Mouse (Mus musculus) hindbrain, embryonic 13.5 days (tissue): ENCODE data around the gene Bpifb1. TPM values are rescaled to one million over a fixed set of nuclear protein-coding genes. Genes with fewer than 3 reads are reported as not detected.
A peak's percentile ranks its signal among the peaks of the same experiment; 100 is the strongest.
"Not testable (repeated sequence)": the region's sequence is repeated elsewhere in the genome, so short reads cannot be mapped to it uniquely, and the experiment has no call there.

Source experiments
- ATAC-seq: fragments of 200-750 bp; cut with Nextera tagmentation; 2 replicates; pipeline ENCODE4 v1.8.0; 2017; ENCODE audit warnings: moderate TSS enrichment; ENCODE audit not compliant: low FRiP score
- H3K27ac ChIP-seq: fragments of 300-500 bp; sonication (generic); 2 replicates; pipeline ENCODE4 v1.5.1; 2015; ENCODE audit warnings: inconsistent platforms, mild to moderate bottlenecking, moderate library complexity
- H3K27me3 ChIP-seq: fragments of 300-500 bp; sonication (generic); 2 replicates; pipeline ENCODE4 v1.6.1; 2015; ENCODE audit warnings: mild to moderate bottlenecking, inconsistent platforms
- H3K36me3 ChIP-seq: fragments of 300-500 bp; sonication (generic); 2 replicates; pipeline ENCODE4 v1.6.1; 2015; ENCODE audit warnings: mild to moderate bottlenecking, inconsistent platforms
- H3K4me1 ChIP-seq: fragments of 300-500 bp; sonication (generic); replicated peaks from 2 replicates; pipeline ENCODE4 v1.6.1; 2015; ENCODE audit warnings: inconsistent platforms
- H3K4me2 ChIP-seq: fragments of 300-500 bp; sonication (generic); 2 replicates; pipeline ENCODE4 v1.6.1; 2015; ENCODE audit warnings: inconsistent platforms, mild to moderate bottlenecking, moderate library complexity
- H3K4me3 ChIP-seq: fragments of 300-500 bp; sonication (generic); 2 replicates; pipeline ENCODE4 v1.5.1; 2015; ENCODE audit warnings: mild to moderate bottlenecking, inconsistent platforms
- H3K9ac ChIP-seq: fragments of 300-500 bp; sonication (generic); 2 replicates; pipeline ENCODE4 v1.6.1; 2015; ENCODE audit warnings: mild to moderate bottlenecking, inconsistent platforms
- H3K9me3 ChIP-seq: fragments of 300-500 bp; sonication (generic); 2 replicates; pipeline ENCODE4 v1.6.1; 2016; ENCODE audit warnings: inconsistent platforms
- WGBS: fragments of 180-500 bp; shearing (Covaris S2); methylation state at CpG from one replicate; pipeline ENCODE4 v1.1.7; 2015; 5-methylcytosine and 5-hydroxymethylcytosine counted together
- polyA plus RNA-seq: library from polyadenylated mRNA; unstranded; fragments of >200 nt; fragmentation: Nextera tagmentation; extraction: Ambion mirVana; gene quantifications from 2 replicates; pipeline ENCODE4 v1.2.1, GENCODE M21; 2015

Gene Bpifb1
- polyA plus RNA-seq, 1 experiment from 2014 or later, result not detected

DNA sequence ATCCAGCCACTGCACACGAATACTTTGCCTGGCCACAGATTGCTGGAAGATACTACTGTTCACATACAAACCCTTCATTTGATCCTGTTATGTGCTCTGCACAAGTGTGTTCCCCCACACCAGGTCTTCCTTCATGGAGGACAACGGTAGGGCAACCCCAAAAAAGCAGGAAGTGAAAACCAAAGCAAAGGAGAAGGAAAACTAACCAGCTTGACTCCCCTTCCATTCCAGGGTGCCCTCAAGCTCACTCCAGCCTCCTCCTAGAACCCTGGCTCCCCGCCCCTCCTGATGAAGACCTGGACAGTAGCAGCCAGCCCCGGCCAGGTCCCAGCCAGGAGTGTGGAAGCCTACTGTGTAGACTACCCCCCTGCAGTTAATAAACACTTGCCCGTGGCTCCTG, 29.3 kb downstream of the Bpifb1 start:
- 88% methylated on average over 5 of the region's 5 CpGs for WGBS
- H3K4me1 ChIP-seq, result peaks cover 15% of the 10 kb centered on the region
- no peaks in the 10 kb centered on the region for H3K36me3 ChIP-seq
- no peaks in the 10 kb centered on the region for H3K27me3 ChIP-seq
- H3K4me2 ChIP-seq, result no peak overlapping the region
- no peak overlapping the region for H3K4me3 ChIP-seq
- no peaks in the 10 kb centered on the region for H3K9me3 ChIP-seq
- no peak overlapping the region for H3K27ac ChIP-seq
- H3K9ac ChIP-seq, result no peak overlapping the region
- no peak for ATAC-seq

DNA sequence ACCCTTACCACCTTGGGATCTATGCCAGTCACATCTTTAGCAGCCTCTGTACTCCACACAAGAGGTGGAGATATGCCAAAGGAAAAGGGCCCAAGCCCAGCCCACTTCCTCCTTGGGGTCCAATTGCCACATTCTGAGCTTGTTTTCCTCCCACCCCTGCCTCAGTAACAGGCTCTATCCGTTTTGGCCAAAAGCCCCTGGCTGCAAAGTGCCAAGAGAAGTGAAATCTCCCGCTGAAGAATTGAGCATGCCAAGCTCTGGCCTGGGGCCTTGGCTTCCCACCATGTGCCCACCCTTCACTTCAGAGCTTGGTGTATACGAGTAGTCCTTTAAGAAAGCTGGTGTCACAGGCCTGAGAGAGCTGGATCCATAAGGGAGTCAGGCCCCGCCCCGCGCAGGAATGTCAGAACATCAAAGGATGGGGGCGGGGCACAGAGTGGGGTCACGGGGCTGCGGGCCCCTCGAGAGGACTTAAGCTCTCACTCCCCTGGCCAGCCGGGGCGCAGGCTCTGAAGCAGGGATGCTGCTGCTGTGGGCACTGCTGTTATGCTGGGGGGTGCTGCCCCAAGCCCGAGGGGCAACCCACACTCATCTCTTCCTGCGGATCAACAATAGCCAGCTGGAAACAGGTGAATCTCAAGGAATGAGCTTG, 32.8 kb downstream of the Bpifb1 start, which contains the start of gene Bpifb5:
Bpifb5 (plus strand) TSS at position 478 of the 652 bp plus-strand sequence.
- no peak within 1 kb of the TSS for H3K4me3 ChIP-seq
- no peaks in the 10 kb centered on the region for H3K36me3 ChIP-seq
- no peaks in the 10 kb centered on the region for H3K9me3 ChIP-seq
- no peaks in the 10 kb centered on the region for H3K27me3 ChIP-seq
- peaks cover 15% of the 10 kb centered on the region for H3K4me1 ChIP-seq
- peak within 1 kb of the TSS; percentile 27 for H3K4me2 ChIP-seq
- peak; percentile 81 for ATAC-seq
- 4% methylated on average over 14 of the region's 14 CpGs for WGBS
- 0 out of 2 replicates have a peak within 1 kb of the TSS, but pooled peaks have one; percentile 43 for H3K9ac ChIP-seq
- H3K27ac ChIP-seq, result peak within 1 kb of the TSS; percentile 44

DNA sequence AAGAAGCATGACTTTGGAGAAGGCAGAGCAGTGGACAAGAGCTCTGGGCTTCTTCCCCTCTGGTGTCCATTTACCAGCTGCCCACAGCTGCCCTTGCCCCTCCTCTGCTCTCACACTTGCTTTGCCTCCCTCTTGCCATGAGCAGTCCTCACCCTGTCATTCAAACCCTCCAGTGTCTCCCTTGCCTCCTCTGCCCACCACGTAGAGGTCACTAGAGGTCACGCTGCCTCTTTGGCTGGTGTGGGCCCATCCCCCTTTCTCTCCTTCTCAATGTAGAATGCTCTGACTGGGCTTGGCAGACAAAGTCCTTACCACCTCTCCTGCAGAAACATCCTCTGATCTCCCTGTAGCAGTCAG, 33.3 kb downstream of the Bpifb1 start:
- 0% methylated on average over 2 of the region's 2 CpGs for WGBS
- no peaks in the 10 kb centered on the region for H3K36me3 ChIP-seq
- H3K4me1 ChIP-seq, result peaks cover 15% of the 10 kb centered on the region
- H3K9ac ChIP-seq, result 0 out of 2 replicates have a peak overlapping the region, but pooled peaks have one; percentile 43
- H3K9me3 ChIP-seq, result no peaks in the 10 kb centered on the region
- no peak overlapping the region for H3K4me3 ChIP-seq
- ATAC-seq, result no peak; the same call in 1 of the 2 replicates
- no peaks in the 10 kb centered on the region for H3K27me3 ChIP-seq
- H3K27ac ChIP-seq, result peak overlapping the region; percentile 44
- no peak overlapping the region for H3K4me2 ChIP-seq

DNA sequence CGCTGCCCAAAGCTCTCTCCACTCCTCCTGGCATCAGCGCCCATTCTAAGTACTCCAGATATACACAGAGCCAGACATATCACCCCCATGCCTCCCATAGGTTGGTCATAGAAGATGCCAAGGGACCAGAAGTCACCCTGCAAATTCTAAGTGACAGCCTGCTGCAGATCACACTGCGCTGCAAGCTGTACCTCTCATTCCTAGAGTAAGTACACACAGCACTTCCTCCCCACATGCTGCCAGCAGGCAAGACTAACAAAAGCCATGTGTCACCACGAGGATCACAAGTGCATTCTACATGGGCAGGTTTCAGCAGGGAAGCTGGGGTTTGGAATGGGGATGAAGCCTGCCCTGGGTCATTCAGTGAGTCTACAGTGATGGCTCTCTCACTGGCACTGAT, 36.4 kb downstream of the Bpifb1 start:
- no peaks in the 10 kb centered on the region for H3K9me3 ChIP-seq
- 75% methylated on average over 4 of the region's 4 CpGs for WGBS
- H3K27me3 ChIP-seq, result no peaks in the 10 kb centered on the region
- H3K4me1 ChIP-seq, result peaks cover 18% of the 10 kb centered on the region
- H3K36me3 ChIP-seq, result no peaks in the 10 kb centered on the region
- H3K4me2 ChIP-seq, result no peak overlapping the region
- H3K27ac ChIP-seq, result no peak overlapping the region
- no peak overlapping the region for H3K9ac ChIP-seq
- no peak overlapping the region for H3K4me3 ChIP-seq
- no peak for ATAC-seq

DNA sequence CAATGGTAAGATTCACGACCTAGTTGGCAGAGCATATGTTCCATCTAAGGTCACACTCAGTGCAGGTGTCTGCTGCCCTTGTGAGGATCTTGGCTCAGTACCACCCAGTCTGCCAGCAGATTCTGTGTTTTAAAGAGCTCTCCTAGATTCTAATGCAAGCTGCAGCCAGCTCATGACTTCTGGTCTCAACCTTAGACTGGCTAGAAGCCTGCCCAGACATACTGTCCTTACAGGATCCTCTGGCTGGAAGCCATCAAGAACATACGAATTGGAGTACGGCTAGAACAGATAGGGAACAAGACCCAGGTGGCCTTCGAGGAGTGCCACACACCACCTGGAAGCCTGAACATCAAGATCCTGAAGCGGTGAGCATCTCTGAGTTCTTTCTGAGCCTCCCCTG, 37.2 kb downstream of the Bpifb1 start:
- no peak overlapping the region for H3K4me3 ChIP-seq
- H3K9me3 ChIP-seq, result no peaks in the 10 kb centered on the region
- no peaks in the 10 kb centered on the region for H3K27me3 ChIP-seq
- H3K4me2 ChIP-seq, result no peak overlapping the region
- WGBS, result 88% methylated on average over 5 of the region's 5 CpGs
- no peak for ATAC-seq
- H3K27ac ChIP-seq, result no peak overlapping the region
- H3K36me3 ChIP-seq, result no peaks in the 10 kb centered on the region
- H3K9ac ChIP-seq, result no peak overlapping the region
- H3K4me1 ChIP-seq, result peaks cover 18% of the 10 kb centered on the region

DNA sequence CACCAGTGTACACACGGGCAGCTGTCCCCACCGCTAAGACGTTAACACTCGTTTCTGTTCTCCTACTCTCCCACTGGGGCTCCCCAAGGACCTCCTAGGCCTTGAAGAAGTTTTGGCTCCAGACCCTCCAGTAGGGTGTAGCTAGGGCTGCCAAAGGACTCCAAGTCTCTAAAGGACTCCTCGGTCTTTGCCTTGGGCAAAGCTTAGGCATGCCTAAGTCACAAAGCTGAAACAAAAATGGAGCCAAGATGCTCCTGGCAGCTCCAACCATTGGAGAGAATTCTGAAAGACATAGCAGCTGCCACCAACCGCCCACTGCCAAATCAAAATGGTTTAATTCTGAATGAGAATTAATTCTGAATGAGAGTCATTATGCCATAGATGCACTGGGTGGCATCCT, 42.8 kb downstream of the Bpifb1 start:
- H3K9me3 ChIP-seq, result no peaks in the 10 kb centered on the region
- no peak overlapping the region for H3K27ac ChIP-seq
- H3K9ac ChIP-seq, result no peak overlapping the region
- H3K4me1 ChIP-seq, result peaks cover 6% of the 10 kb centered on the region; the same call in 1 of the 2 replicates
- no peak overlapping the region for H3K4me3 ChIP-seq
- WGBS, result 84% methylated on average over 6 of the region's 6 CpGs
- ATAC-seq, result no peak
- H3K4me2 ChIP-seq, result no peak overlapping the region
- no peaks in the 10 kb centered on the region for H3K36me3 ChIP-seq
- H3K27me3 ChIP-seq, result no peaks in the 10 kb centered on the region

DNA sequence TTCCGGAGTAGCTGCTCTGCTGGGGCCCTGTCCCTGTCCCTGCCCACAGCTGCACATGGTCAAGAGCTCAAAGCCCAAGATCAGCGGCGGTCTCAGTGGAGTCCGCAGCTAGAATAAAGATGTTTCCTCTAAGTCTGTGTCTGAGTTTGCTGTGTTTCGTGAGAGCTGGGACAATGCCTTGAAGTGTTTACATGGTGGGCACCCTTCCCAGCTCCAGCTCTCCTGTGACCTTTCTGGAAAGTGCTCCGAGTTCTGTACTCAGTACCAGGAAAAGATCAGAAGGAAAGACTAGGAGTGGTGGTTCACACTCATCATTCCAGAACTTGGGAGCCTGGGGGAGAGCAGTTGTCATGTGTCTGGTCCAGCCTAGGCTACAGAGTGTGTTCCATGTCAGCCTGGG, 50.2 kb downstream of the Bpifb1 start:
- Histone ChIP-seq H3K36me3 (no peaks in the 10 kb centered on the region), H3K4me2 (no peak overlapping the region), H3K9ac (no peak overlapping the region), H3K4me3 (no peak overlapping the region), H3K27ac (no peak overlapping the region), H3K4me1 (no peaks in the 10 kb centered on the region), H3K9me3 (no peaks in the 10 kb centered on the region), H3K27me3 (no peaks in the 10 kb centered on the region)
- ATAC-seq, result no peak
- 93% methylated on average over 6 of the region's 6 CpGs for WGBS

DNA sequence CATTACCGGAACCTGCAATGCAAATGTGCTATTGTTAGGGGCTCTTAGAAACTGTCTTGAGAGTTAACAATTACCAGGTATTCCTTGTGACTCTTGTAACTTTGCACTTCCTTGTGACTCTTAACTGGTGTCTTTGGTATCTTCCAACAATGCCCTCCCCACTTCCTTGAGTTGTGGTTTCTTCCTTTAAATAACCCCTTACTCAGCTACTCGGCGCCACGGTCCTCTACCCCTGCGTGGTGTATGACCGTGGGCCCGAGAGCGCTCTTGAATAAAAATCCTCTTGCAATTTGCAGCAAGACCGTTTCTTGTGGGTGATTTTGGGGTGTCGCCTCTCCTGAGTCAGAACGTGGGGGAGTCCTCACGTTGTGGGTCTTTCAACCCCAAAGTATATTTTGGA, 52.1 kb downstream of the Bpifb1 start:
- not testable (repeated sequence) for H3K27me3 ChIP-seq, H3K9me3 ChIP-seq, H3K4me3 ChIP-seq, H3K27ac ChIP-seq, H3K36me3 ChIP-seq, H3K4me1 ChIP-seq, H3K9ac ChIP-seq, H3K4me2 ChIP-seq, ATAC-seq
- WGBS, result 96% methylated on average over 11 of the region's 12 CpGs

DNA sequence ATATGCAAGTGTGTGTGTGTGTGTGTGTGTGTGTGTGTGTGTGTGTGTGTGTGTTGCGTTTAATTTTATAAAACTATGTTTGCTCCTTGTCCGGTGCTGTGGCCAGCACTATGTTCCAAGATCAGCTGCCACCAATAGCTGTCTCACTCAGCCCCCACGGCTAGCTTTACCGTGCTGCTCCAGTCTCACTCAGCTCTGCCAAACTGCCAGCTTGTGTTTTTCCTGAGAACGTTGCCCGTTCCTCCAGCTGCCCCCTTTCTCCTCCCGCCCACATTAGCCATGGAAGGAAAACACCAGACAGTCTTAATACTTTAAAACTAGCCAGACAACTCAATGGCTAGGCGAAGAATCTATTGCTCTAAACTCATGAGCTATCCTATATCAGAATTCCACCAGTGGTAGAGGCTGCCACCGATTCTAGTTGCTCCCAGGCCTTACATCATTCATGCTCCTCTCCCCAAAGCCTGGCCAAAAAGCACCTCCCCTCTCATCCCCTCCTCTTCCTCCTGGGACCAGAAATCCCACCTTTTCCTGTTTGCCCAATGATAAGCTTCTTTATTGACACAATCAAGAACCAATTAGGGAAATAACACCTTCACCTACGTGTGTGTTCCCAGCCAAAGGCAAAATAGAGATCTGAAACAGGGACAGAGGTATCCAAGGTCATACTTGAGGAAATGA, 52.9 kb downstream of the Bpifb1 start:
- ATAC-seq, result no peak
- no peaks in the 10 kb centered on the region for H3K27me3 ChIP-seq
- no peaks in the 10 kb centered on the region for H3K36me3 ChIP-seq
- no peaks in the 10 kb centered on the region for H3K4me1 ChIP-seq
- H3K9me3 ChIP-seq, result no peaks in the 10 kb centered on the region
- 92% methylated on average over 10 of the region's 10 CpGs for WGBS
- H3K4me2 ChIP-seq, result no peak overlapping the region
- H3K9ac ChIP-seq, result no peak overlapping the region
- H3K27ac ChIP-seq, result no peak overlapping the region
- no peak overlapping the region for H3K4me3 ChIP-seq

DNA sequence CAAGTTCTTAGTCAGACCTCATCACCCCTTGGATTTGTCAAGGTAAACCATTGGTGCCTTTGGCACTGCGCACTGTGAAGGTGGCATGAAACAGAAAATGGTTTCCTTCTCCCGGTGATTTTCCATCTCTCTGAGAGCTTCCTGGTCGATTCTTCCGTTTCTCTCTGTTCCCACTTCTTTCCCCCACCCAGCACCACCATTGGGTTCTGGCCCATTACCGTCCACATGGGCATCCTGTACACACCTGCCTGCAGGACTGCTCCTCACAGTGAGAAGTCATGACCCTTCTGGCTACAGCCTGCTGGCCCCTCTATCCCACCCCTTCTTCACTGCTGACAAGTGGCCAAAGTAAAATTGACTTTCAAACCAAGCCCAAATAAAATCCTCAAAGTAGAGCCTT, 54.7 kb downstream of the Bpifb1 start:
- no peak overlapping the region for H3K27ac ChIP-seq
- H3K4me1 ChIP-seq, result no peaks in the 10 kb centered on the region
- H3K27me3 ChIP-seq, result no peaks in the 10 kb centered on the region
- H3K4me2 ChIP-seq, result no peak overlapping the region
- no peak overlapping the region for H3K4me3 ChIP-seq
- ATAC-seq, result no peak
- 97% methylated on average over 5 of the region's 5 CpGs for WGBS
- H3K9me3 ChIP-seq, result no peaks in the 10 kb centered on the region
- H3K9ac ChIP-seq, result no peak overlapping the region
- H3K36me3 ChIP-seq, result no peaks in the 10 kb centered on the region

DNA sequence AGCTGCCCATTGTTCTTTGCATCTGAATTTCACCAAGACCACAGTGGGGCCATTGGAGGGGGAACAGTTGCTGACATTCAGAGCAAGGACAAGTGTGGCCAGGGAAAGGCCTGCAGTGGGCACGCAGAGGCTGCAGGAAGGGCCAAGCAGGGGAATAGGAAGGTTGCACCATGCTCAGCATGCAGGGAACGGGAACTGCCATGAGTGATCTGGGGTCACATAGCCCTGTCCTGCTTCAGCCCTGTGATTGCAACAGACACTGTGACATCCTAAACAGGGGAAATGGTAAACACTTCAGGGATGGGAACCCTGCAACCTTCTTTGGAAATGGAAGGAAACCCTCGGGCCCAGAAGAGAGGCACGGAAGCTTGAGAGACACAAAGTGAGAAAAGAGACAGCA, 64.6 kb downstream of the Bpifb1 start:
- WGBS, result 92% methylated on average over 2 of the region's 4 CpGs
- not testable (repeated sequence) for H3K4me1 ChIP-seq, H3K4me2 ChIP-seq, H3K4me3 ChIP-seq, H3K9ac ChIP-seq, H3K36me3 ChIP-seq, H3K9me3 ChIP-seq, H3K27ac ChIP-seq, H3K27me3 ChIP-seq, ATAC-seq

DNA sequence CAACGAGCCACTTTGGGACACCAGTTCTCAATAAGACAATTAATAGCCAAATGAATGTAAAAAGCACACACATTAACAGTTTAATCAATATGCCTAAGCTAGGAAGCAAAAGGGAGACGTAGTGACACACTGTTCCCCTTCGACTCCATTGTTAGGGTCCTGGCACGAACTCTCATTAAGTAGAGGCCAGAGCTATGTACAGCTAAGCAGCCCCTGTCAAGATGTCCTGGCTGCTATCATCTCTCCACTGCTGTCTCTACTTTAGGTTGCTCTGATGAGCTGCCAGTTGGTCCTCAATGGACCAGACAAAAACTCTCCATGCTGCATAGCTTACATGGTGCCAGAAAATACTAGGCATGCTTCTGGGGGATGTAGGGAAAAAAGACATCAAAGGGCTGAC, 65.2 kb downstream of the Bpifb1 start:
- H3K27me3 ChIP-seq, result no peaks in the 10 kb centered on the region
- H3K9ac ChIP-seq, result no peak overlapping the region
- H3K4me2 ChIP-seq, result no peak overlapping the region
- no peaks in the 10 kb centered on the region for H3K4me1 ChIP-seq
- no peak overlapping the region for H3K4me3 ChIP-seq
- ATAC-seq, result no peak
- no peaks in the 10 kb centered on the region for H3K36me3 ChIP-seq
- 81% methylated on average over 4 of the region's 4 CpGs for WGBS
- no peaks in the 10 kb centered on the region for H3K9me3 ChIP-seq
- H3K27ac ChIP-seq, result no peak overlapping the region

DNA sequence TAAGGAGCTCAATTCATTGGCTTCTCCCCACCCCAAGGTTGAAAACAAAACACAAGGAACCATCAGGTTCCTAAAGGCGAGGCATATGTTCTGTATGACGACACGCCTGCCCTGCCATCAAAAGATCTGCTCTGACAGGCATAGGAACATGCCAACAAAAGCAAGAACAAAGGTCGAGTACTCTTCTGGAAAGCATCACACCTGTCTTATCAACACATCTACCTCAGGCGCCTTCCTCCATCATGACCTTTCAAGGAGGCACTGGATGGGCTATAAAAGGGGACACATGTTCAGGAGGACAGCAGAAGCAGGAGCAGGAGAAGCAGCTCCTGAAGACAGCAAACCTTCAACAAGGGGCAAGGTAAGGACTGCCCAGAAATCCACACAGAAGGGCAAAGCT, 66.9 kb downstream of the Bpifb1 start, which contains the start of gene Bpifb9a:
Bpifb9a (plus strand) TSS at position 301 of the 400 bp plus-strand sequence.
- H3K4me2 ChIP-seq, H3K36me3 ChIP-seq, ATAC-seq, H3K27ac ChIP-seq, H3K9me3 ChIP-seq, H3K27me3 ChIP-seq, H3K4me1 ChIP-seq, H3K4me3 ChIP-seq, H3K9ac ChIP-seq: not testable (repeated sequence)
- WGBS, result 85% methylated on average over 5 of the region's 5 CpGs
